Mouse (Mus musculus) stomach, embryonic 15.5 days (tissue): ENCODE data around the gene Olfr1175-ps. TPM values are rescaled to one million over a fixed set of nuclear protein-coding genes. Genes with fewer than 3 reads are reported as not detected.

Experiments used
- ATAC-seq: fragments of 200-750 bp; cut with Nextera tagmentation; 2 replicates; pipeline ENCODE4 v1.8.0; 2017; ENCODE audit warnings: low read depth, moderate number of reproducible peaks, moderate TSS enrichment; ENCODE audit not compliant: insufficient read depth, low FRiP score
- H3K27ac ChIP-seq: fragments of 300-500 bp; sonication (generic); 2 replicates; pipeline ENCODE4 v1.5.1; 2015; ENCODE audit warnings: mild to moderate bottlenecking, inconsistent platforms
- H3K27me3 ChIP-seq: fragments of 300-500 bp; sonication (generic); replicated peaks from 2 replicates; pipeline ENCODE4 v1.6.1; 2015; ENCODE audit warnings: inconsistent platforms
- H3K36me3 ChIP-seq: fragments of 300-500 bp; sonication (generic); 2 replicates; pipeline ENCODE4 v1.6.1; 2015; ENCODE audit warnings: inconsistent platforms
- H3K4me1 ChIP-seq: fragments of 300-500 bp; sonication (generic); 2 replicates; pipeline ENCODE4 v1.6.1; 2015; ENCODE audit warnings: inconsistent platforms
- H3K4me2 ChIP-seq: fragments of 300-500 bp; sonication (generic); 2 replicates; pipeline ENCODE4 v1.6.1; 2015; ENCODE audit warnings: mild to moderate bottlenecking, inconsistent platforms
- H3K4me3 ChIP-seq: fragments of 300-500 bp; sonication (generic); replicated peaks from 2 replicates; pipeline ENCODE4 v1.5.1; 2015; ENCODE audit warnings: inconsistent platforms
- H3K9ac ChIP-seq: fragments of 300-500 bp; sonication (generic); 2 replicates; pipeline ENCODE4 v1.6.1; 2015; ENCODE audit warnings: inconsistent platforms
- H3K9me3 ChIP-seq: fragments of 300-500 bp; sonication (generic); 2 replicates; pipeline ENCODE4 v1.6.1; 2016; ENCODE audit warnings: inconsistent platforms
- WGBS: fragments of 180-500 bp; shearing (Covaris S2); methylation state at CpG from one replicate; pipeline ENCODE4 v1.1.7; 2015; 5-methylcytosine and 5-hydroxymethylcytosine counted together
- polyA plus RNA-seq: library from polyadenylated mRNA; unstranded; fragments of >200 nt; fragmentation: Nextera tagmentation; extraction: Ambion mirVana; gene quantifications from 2 replicates; pipeline ENCODE4 v1.2.1, GENCODE M21; 2015

Olfr1175-ps gene
- not detected in 2 replicates for polyA plus RNA-seq

DNA sequence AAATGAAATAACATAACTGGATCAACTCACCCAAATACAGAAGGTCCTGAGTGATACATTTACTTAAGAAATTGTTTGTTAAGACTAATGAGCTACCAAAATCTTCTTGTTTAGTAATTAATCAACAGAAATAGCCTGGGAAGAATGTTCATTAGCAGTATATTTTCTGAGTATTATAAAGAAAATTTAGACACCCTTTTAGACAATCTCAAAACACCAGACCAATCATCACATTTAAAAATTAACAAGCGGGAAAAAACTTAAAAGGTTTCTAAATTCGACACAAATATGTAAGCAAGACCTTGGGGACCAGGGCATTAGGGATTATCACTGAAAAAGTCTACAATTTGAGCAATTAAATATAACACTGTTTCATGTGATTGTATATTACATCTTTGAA is at the start of gene Olfr1175-ps:
TSS of gene Olfr1175-ps (minus strand) at position 101 of the 400 bp plus-strand sequence.
- Histone ChIP-seq H3K4me3 (no peak within 1 kb of the TSS), H3K27ac (no peak within 1 kb of the TSS), H3K36me3 (no peaks in the 10 kb centered on the region), H3K9me3 (no peaks in the 10 kb centered on the region), H3K4me1 (no peaks in the 10 kb centered on the region), H3K9ac (no peak within 1 kb of the TSS), H3K4me2 (no peak within 1 kb of the TSS), H3K27me3 (no peaks in the 10 kb centered on the region)
- no peak for ATAC-seq
- 82% methylated on average over 2 of the region's 2 CpGs for WGBS

DNA sequence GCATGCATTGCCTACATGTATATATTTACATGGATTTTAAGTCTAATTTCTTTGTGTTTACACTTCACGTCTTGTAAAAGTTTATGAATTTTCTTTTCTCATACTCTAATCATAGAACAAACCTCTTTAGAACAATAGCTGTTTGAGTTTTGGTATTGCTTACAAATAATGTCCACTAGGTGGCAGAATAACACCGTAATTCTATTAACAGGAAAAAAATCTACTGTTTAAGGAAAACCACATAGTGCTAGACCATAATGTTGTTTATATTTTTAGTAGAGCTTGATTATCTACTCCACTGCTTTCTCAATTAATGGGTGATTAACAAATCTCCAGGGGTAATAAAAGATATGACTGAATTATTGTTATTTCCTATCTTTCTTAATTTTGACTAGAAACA is 29.3 kb upstream of the Olfr1175-ps start:
- no peaks in the 10 kb centered on the region for H3K9me3 ChIP-seq
- H3K4me2 ChIP-seq, result no peak overlapping the region
- H3K27ac ChIP-seq, result no peak overlapping the region
- WGBS, result 1% methylated on average over 2 of the region's 2 CpGs
- H3K27me3 ChIP-seq, result no peaks in the 10 kb centered on the region
- H3K4me3 ChIP-seq, result no peak overlapping the region
- H3K4me1 ChIP-seq, result no peaks in the 10 kb centered on the region
- H3K9ac ChIP-seq, result no peak overlapping the region
- no peak for ATAC-seq
- no peaks in the 10 kb centered on the region for H3K36me3 ChIP-seq

DNA sequence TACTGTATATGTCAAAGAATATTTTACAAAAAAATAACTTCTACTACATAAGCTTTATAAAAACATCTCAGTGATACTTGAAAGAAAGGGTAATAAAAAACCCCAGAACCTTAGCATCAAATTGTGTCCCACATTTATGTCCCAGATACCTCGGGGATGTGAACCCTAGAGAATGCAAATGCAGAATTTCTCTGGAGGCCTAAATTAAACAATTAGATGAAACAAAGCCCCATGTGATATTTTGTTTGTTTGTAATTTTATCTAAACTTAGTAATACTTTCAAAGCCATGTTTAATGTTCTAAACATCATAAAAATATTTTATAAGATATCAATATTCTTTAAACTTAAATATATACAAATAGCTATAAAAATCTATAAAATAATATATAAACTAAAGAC is 19.4 kb upstream of the Olfr1175-ps start, which contains the start of gene Olfr1177-ps:
TSS of gene Olfr1177-ps (minus strand) at position 101 of the 400 bp plus-strand sequence.
- 78% methylated on average over 1 of the region's 1 CpGs for WGBS
- H3K36me3 ChIP-seq, result no peaks in the 10 kb centered on the region
- no peak for ATAC-seq

DNA sequence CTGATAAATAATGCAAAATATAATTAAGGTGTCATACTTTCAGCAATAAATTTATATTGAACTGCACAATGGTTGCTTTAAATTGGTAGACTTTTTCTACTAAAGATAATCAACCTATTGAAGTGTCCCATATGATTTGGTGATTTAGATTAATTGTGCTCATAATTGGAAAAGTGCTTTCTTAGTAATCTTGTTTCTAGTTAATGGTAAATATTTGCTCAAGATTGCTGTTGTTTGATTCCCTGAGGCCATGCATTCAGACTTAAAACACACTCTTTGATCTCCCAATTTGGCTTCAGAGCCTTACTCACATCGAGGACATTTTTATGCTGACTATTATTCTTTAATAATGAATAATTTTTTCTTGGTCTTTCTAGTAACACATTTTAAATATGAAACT is 9.4 kb upstream of the Olfr1175-ps start, which contains the start of gene Olfr1176:
TSS of gene Olfr1176 (plus strand) at position 301 of the 400 bp plus-strand sequence.
- H3K4me2 ChIP-seq, result no peak within 1 kb of the TSS
- H3K27me3 ChIP-seq, result no peaks in the 10 kb centered on the region
- no peak within 1 kb of the TSS for H3K27ac ChIP-seq
- H3K36me3 ChIP-seq, result no peaks in the 10 kb centered on the region
- H3K4me3 ChIP-seq, result no peak within 1 kb of the TSS
- WGBS, result 51% methylated on average over 1 of the region's 1 CpGs
- no peak within 1 kb of the TSS for H3K9ac ChIP-seq
- no peak for ATAC-seq
- H3K9me3 ChIP-seq, result no peaks in the 10 kb centered on the region
- no peaks in the 10 kb centered on the region for H3K4me1 ChIP-seq

More for the DNA sequence above, 19.4 kb upstream of the Olfr1175-ps start, which contains the start of gene Olfr1177-ps:
- H3K9me3 ChIP-seq, result no peaks in the 10 kb centered on the region
- no peak within 1 kb of the TSS for H3K4me3 ChIP-seq
- no peaks in the 10 kb centered on the region for H3K4me1 ChIP-seq
- H3K27me3 ChIP-seq, result no peaks in the 10 kb centered on the region
- no peak within 1 kb of the TSS for H3K9ac ChIP-seq
- H3K27ac ChIP-seq, result no peak within 1 kb of the TSS
- no peak within 1 kb of the TSS for H3K4me2 ChIP-seq

DNA sequence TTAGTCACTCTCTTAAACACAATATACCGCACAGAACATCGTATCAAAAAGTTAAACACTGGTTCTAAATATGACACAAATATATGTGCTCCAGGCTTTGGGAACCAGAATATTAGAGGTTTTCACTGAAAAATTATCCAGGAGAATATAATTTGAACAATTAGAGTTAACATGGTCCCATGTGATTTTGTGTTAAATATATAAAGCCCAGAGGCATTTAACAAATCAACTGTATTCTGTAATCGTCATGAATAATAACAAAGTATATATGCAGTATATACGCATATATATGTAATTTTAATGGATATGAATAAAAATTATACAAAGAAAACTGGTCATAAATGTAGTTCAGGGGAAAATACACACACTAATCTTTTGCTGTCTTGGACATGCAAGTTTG is 12.0 kb downstream of the Olfr1175-ps start, which contains the start of gene Olfr1174-ps:
TSS of gene Olfr1174-ps (minus strand) at position 101 of the 400 bp plus-strand sequence.
- Histone ChIP-seq H3K4me2 (no peak within 1 kb of the TSS), H3K4me1 (no peaks in the 10 kb centered on the region), H3K9me3 (no peaks in the 10 kb centered on the region), H3K9ac (no peak within 1 kb of the TSS), H3K4me3 (no peak within 1 kb of the TSS), H3K36me3 (no peaks in the 10 kb centered on the region), H3K27me3 (no peaks in the 10 kb centered on the region), H3K27ac (no peak within 1 kb of the TSS)
- 88% methylated on average over 4 of the region's 4 CpGs for WGBS
- ATAC-seq, result no peak

DNA sequence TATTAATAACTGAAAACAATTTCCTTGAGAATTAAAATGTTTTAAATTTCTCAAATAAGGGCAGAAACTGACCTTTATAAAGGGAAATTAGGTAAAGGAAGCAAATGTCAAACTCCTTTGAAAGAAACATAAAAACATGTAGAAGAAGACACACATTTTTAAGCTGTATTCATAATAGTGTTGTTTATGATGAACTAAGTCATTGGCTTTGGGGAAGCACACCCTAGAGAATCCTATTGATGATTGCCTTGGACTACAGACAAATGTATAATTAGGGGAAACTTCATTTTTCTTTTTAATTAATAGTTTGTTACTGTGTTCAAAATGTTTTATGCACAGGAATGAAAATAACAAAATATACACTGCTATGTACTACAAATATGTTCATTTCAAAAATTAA is 47.2 kb downstream of the Olfr1175-ps start, which contains the start of gene Olfr1173:
TSS of gene Olfr1173 (minus strand) at position 101 of the 400 bp plus-strand sequence.
- ATAC-seq, result no peak
- H3K4me2 ChIP-seq, result no peak within 1 kb of the TSS

More for the DNA sequence above, 47.2 kb downstream of the Olfr1175-ps start, which contains the start of gene Olfr1173:
- no peaks in the 10 kb centered on the region for H3K36me3 ChIP-seq
- no peaks in the 10 kb centered on the region for H3K9me3 ChIP-seq
- H3K27me3 ChIP-seq, result no peaks in the 10 kb centered on the region
- H3K4me1 ChIP-seq, result no peaks in the 10 kb centered on the region
- no peak within 1 kb of the TSS for H3K9ac ChIP-seq
- H3K27ac ChIP-seq, result no peak within 1 kb of the TSS
- no peak within 1 kb of the TSS for H3K4me3 ChIP-seq

Other genes with a start within 250 kb of the Olfr1175-ps start
- gene Olfr1164, start 233.2 kb downstream of the Olfr1175-ps start, polyA plus RNA-seq, result not detected in 2 replicates
- gene Olfr1166, start 198.9 kb downstream of the Olfr1175-ps start, polyA plus RNA-seq, result not detected in 2 replicates
- not detected in 2 replicates for gene Olfr1167, start 172.0 kb downstream of the Olfr1175-ps start, polyA plus RNA-seq
- gene Olfr1168, start 145.3 kb downstream of the Olfr1175-ps start, polyA plus RNA-seq, result not detected in 2 replicates
- gene Olfr1170, start 98.9 kb downstream of the Olfr1175-ps start, polyA plus RNA-seq, result not detected in 2 replicates
- not detected in 2 replicates for gene Olfr1173, start 47.3 kb downstream of the Olfr1175-ps start, polyA plus RNA-seq
- not detected in 2 replicates for gene Olfr1174-ps, start 12.1 kb downstream of the Olfr1175-ps start, polyA plus RNA-seq
- not detected in 2 replicates for gene Olfr1176, start 9.5 kb upstream of the Olfr1175-ps start, polyA plus RNA-seq
- not detected in 2 replicates for gene Olfr1177-ps, start 19.3 kb upstream of the Olfr1175-ps start, polyA plus RNA-seq
- not detected in 2 replicates for gene Olfr1178, start 59.8 kb upstream of the Olfr1175-ps start, polyA plus RNA-seq
- not detected in 2 replicates for gene Olfr1179, start 79.2 kb upstream of the Olfr1175-ps start, polyA plus RNA-seq
- not detected in 2 replicates for gene Olfr1180, start 91.9 kb upstream of the Olfr1175-ps start, polyA plus RNA-seq
- not detected in 2 replicates for gene Olfr1181, start 99.0 kb upstream of the Olfr1175-ps start, polyA plus RNA-seq
- gene Gm13757, start 121.9 kb upstream of the Olfr1175-ps start, polyA plus RNA-seq, result not detected in 2 replicates
- gene Olfr1183, start 127.7 kb upstream of the Olfr1175-ps start, polyA plus RNA-seq, result not detected in 2 replicates
- gene Olfr1184, start 156.4 kb upstream of the Olfr1175-ps start, polyA plus RNA-seq, result not detected in 2 replicates
- not detected in 2 replicates for gene Olfr1185-ps1, start 166.1 kb upstream of the Olfr1175-ps start, polyA plus RNA-seq
- not detected in 2 replicates for gene Olfr1186, start 191.3 kb upstream of the Olfr1175-ps start, polyA plus RNA-seq
- not detected in 2 replicates for gene Olfr1188, start 229.7 kb upstream of the Olfr1175-ps start, polyA plus RNA-seq